Mouse (Mus musculus) neural tube, embryonic 10.5 days (tissue): ENCODE measurements at regions not wholly inside any gene's neighbourhood (a gene's known extent, or its start where the extent isn't known, plus 50 kb on each side); places are given as distances from the start of the nearest gene placed in this dataset.

Experiments used
- DNase-seq: peaks from one replicate; pipeline ENCODE4 v3.0.0-alpha.2; 2017; ENCODE audit warnings: low spot score; ENCODE audit errors: extremely low spot score

DNA sequence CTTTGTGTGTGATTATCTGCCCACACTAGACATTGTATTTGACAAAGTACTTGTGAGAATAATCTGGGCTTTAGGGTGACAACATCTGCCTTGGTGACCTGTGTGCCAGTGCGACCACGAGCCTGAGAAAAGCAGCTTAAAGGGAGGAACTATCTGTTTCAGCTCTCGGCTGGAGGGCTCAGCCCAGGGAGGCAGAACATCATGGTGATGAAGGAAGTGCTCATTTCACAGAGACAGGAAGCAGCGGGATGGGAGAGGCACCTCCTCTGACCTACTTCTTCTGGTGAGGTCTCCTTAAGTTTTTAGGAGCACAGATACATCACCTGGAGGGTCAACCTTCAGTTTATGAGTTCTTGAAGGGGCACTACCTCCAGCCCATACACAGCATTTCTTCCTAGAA, 89.8 kb downstream of the Kif26a start:
- DNase-seq: no peak

DNA sequence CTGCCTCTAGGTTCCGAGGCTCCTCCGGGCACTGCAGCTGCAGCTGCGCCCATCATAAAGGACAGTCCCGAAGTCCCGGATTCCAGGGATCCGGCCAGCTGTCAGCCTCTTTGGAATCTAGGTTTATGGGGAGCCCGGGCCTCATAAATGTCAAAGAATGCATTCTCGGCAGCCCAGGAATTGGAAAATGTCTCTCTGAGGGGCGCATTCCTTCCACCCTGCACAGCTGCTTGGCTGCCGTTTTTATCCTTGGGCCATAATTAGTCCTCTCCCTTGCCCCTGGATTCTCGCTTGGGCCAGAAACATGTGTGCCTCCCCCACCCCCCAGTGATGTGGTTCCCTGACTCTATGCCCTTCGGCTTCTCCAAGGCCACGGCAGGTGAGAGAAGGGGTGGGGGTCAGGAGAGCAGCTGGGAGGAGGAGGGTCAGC, 91.1 kb downstream of the Kif26a start:
- no peak for DNase-seq

DNA sequence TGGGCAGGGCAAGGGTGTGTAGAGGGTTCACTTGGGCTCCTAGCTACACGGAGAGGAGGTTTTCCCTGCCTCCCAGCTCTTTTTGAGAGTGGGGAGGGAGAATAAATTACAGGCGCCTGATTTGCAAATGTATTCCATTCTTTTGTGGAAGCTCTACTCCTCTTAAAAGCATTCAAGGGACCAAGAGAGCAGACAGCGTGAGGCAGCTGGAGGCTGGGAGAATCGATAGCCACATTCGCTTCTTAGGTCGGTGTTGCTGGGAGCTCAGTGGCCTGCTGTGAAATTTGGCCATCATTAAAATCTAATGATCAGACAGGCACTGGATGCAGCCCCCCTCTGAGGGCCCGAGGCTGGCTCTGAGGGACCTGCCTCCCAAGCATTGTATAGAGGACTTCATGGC, 92.8 kb downstream of the Kif26a start:
- no peak for DNase-seq

DNA sequence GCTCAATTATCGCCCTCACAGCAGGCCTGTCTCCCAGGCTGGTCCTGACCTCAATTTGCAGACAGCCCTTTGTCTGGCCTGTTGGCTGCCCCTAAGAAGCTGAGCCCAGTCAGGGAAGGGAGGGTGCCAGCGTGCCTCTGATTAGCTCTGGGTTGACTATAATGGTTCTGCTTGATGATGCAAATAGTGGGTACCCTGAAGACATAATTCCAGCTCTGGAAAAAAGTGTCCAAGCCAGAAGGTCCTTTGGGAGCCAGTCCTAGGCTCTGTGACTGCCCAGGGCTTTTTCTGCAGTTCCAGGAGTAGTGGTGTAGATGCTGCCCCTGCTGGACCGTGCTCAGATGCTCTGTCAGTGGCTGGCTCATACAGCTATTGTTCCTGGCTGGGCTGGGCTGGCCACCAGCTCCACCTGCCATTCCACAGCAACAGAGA, 95.7 kb downstream of the Kif26a start:
- peak; percentile 43 for DNase-seq

DNA sequence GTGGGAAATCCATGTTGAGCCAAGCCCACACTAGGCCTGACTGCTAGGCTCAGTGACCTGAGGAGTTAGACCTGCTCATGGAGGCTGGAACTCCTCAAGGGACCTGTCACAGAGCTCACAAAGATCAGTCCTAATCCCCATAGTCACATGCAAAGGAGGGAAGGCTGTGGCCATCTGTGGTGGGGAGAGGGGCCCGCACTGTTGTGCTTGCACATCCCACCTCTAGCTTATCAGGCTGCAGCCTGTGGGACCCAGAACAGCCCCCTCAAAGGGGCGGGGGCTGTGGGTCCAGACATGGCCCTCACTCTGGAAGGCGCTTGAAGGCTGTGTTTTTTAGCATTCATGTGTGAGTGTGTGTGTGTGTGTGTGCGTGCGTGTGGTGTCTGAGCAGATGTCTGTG, 97.2 kb downstream of the Kif26a start:
- DNase-seq: no peak

DNA sequence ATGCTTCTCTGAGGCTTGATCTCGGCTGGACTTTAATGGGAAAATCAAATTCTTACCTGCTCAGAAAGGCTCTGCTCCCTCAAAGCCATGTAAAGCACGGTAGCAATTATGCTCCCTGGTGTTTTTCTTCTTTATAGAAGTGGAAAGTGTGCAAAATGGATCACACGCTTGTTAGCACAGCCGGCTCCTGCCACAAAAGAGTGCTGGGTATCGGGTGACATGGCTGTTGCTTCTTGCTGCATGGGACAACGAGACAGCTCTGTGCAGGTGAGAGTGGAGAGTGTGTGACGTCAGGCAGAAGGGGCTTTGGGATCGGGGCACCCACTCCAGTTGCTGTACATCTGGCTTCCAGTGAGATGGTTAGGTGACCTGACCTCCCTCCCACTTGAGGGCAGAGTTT, 104.9 kb downstream of the Kif26a start:
- DNase-seq: no peak

DNA sequence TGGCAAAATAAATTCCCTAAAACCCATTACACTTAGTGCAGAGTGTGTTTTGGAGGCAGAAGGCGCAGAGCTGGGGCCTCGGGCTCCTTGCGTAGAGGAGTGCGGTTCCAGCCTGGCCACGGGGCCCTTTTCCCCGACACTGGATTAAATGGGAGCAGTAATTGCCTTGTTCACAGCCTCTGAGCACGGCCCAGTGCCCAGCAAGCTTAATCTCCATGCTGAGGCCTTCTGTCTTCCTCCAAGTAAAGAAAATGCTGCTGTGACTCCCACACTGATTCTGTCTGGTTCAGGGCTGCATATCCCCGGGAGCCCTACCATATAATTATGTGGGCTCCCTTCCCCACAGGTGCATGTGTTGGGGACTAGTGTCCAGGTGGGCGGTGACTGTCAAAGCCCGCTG, 107.5 kb downstream of the Kif26a start:
- no peak for DNase-seq

DNA sequence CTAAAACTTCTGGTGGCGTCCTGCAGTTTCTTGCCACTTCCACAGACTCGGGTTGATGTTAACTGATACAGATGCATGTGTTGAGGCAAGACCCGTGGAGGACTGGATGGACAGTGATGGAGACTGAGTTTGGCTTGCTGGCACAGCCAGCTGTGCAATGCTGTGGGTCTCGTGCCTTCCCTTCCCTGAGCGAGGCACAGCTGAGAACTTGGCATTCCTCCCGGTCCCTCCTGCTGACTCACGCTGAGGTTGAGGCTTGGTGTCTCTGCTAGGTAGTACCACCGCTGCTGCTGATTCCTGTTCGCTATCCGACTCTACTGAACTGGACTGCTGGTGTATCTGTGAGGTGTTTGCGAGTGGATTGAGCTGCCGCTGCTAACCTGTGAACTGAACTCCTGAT, 109.2 kb downstream of the Kif26a start:
- no peak for DNase-seq

DNA sequence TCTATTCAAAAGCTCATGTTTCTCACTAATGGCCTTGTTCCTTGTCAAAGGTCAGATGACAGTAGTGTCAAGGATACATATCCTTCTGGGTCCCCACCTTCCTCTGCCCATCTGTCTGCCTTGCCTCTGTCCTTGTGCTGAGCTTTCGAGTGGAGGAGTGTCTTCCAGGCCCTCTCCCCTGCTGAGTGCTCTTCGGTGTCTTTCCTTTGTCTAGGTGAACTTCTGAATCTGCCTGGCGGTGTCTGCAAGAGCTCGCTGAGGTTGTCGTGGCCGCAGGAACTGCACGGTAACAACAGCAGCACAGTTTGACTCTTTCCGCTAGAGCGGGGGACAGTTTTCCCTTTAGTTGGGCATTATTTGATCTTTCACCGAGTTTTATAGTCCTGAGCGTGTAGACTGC, 111.7 kb downstream of the Kif26a start:
- no peak for DNase-seq

DNA sequence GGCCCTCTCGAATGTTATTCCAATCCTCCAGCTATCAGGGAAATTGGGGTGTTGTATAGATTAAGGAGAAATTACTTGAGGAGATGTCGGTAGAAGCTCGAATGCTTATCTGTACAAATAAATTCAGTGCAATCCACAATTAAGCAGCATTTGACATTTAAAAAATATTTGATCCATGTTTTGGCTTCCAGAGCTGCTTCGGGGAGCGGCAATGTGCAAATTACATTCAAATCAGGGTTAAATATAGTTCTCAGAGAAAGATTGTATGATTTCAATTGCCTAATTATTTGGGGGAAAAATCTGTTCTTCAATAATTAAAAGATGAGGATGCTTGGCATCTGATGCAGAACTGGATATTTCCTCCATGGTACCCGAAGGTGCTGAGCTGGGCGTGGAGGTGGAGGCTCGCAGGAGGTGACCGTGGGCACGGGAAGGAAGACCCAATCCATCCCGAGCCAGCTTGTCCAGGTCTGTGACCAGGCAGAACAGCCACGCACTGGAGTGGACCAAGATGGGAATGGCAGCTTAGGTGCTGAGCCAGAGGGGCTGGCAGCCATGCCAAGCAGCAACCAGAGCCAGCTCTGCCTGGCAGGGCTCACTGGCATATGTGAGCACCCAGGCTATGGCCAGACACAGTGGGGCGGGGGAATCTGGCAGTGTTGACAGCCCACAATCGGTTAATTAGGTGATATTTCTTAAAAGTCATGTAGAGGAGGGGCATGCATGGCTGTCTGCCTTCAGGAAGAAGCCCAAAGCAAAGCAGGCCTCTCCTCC, 117.5 kb downstream of the Kif26a start:
- DNase-seq: no peak

DNA sequence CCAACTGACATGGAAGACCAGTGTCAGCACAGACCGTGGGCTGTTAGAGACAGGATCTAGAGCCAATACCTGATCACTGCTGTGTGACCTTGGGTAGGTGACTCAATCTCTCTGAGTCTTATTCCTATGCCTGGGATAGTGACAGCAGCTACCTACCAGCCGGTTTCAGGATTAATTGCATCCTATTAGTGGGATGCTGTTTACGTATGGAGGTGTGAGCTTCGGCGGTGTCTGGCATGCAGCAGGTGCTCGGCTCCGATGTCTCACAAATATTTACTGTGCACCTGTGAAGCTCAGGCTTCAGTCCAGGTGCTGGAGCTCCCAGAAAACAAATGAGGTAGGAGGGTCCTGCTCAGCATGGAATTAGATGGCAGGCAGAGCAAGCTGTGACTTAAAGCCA, 118.2 kb downstream of the Kif26a start:
- no peak for DNase-seq

DNA sequence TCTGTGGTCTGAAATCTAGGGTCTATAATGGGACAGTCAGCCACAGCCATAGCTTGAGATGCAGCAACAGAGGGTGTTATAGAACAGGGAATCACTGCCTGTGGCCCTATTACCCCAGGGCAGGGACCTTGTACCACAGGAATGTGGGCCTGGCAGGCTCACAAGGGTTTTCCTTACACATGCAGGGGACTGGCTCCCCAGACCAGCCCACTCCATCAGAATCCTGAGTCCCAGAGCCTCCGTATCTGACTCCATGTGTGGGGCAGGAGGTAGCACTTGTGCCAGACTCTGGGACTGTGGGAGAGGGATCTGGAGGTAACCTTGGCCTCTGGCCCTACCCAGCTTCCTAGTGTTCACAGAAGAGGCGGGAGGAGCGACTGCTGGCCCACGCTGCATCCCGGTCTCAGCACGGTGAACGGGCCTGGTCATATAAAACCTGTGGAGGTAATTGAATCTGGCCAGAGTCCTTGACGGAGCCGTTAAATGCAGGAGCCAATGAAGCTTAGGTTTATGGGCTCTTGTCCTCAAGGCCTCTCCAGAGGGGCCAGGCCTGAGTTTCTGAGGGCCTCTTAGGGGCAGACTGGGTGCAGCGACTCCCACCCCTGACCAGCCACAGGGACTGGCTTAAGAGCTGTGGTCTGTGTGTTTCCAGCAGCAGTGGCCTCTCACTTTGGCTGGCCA, 119.4 kb downstream of the Kif26a start:
- DNase-seq: no peak

DNA sequence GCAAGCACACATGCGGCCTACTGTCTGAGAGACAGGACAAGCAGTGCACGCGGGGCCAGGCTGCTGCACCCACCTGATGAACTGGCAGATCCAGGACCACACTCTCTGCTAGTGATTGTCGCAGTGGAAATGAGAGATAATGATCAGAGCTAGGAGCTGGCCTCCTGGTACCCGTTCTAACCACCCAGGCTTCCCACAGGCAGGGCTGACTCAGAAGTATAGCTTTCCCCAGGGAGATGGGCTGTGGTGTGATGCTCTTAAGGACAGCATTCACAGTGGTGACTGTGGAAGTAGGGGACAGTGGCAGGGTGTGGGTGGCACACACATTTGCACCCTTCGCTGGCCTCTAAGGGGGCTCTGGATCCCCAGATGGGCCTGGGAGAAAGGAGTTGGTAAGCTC, 128.0 kb downstream of the Kif26a start:
- no peak for DNase-seq

DNA sequence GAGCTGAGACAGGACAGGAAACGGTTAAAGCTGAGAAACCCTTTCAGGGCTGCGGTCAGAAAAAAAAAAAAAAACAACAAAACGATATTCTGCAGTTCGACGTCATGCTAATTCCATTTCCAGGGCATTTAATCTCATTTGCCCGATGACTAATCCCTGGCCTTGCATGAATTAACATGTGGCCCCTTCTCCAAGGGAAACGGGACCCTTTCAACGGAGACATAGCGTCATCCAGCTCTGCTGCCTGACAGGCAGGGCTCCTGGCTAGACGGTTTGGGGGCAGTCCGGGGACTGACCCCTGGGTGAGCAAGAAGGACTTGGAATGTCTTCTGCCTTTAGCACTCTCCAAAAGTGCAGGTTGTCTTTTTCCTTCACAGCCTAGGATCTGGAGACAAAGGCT, 128.7 kb downstream of the Kif26a start:
- DNase-seq: no peak

DNA sequence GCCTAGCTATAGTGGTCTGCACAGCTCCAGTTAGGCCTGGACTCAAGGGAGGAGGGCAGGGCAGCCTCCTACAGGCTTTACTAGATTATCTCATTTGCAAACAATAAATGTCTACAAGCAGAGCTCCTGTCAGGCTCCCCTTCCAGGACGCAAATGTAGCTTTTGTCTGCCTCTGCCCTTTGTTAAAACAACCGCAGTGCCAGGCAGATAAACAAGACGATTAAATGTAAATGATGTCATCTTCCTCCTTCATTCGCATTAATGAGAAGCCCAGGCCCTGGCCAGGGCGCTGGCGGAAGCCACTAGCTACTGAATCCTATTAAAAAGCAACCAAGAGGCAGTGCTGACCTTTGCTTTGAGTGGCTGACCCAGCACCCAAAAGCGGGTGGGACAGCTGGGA, 130.6 kb downstream of the Kif26a start:
- DNase-seq: no peak

DNA sequence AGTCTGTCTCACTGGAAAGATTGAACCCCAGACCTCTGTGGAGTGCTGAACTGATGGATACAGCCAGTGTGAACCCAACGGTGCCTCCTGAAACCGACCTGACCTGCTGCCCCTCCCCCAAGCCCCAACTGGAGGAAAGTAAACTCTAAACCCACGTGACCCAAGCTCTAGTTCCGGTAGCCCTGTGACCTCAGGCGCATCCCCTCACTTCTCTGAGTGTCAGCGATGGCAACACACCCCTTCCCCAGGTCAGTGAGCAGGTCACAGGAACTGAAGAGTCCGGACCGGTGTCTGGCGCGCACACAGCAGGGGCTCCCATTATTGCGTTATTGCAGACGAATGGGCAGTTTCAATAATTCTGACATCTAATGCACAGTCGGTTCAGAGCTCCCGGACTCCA, 131.5 kb downstream of the Kif26a start:
- peak; percentile 44 for DNase-seq

DNA sequence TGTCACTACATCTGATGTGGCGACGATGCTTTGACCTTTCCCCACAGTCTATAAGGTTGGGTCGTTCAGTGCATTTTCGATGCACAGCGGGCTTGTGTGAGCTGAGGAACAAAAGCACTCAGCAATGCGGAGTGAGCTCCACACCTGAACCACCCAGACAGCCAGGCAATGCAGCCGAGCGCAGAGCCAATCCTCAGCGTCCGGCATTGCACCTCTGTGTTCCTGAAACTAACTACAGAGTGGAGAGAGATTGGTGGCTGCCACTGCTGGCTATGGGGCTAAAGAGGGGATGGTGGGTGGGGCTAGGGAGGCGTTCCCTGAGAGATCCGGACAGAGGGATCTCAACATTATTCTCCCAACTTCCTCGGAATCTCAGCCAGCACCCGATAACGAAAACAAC, 139.1 kb downstream of the Kif26a start:
- no peak for DNase-seq

DNA sequence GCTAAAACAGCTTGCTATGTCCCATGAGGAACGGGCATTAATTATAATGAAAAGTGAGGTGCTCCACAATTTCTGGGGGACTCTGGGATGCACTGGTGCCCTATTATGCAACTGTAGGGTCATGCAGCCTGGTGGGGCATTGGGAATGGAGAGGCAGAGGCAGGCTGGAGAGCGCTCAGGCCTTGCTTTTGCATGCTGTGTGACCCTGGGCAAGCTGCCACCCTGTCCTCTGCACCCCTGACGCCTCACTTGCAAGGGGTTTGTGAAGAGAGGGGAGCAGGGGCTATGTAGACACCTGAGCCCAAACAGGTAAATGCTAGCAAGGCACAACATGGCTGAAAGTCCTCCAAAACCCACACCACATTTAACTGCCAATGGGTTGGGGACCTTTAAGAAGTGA, 142.8 kb downstream of the Kif26a start:
- DNase-seq: no peak

DNA sequence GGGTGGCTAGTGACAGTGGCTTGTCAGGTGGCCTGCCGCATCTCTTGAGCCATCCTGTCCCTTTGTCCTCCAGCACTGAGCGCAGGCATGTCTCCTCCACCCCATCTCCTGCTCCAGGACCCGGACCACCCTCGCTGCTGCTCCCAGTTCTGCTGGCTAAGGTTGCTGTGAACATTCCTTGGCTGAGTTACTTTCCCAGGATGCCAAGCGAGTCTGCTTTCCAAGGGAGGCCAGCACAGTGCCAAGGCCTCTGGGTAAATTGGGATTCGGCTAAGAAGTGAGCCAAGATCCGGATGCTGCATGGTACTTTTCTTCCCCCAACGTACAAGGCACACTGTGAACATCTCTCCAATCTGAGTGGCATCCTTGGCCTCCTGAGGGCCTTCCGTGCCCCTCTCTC, 144.3 kb downstream of the Kif26a start:
- DNase-seq: no peak

DNA sequence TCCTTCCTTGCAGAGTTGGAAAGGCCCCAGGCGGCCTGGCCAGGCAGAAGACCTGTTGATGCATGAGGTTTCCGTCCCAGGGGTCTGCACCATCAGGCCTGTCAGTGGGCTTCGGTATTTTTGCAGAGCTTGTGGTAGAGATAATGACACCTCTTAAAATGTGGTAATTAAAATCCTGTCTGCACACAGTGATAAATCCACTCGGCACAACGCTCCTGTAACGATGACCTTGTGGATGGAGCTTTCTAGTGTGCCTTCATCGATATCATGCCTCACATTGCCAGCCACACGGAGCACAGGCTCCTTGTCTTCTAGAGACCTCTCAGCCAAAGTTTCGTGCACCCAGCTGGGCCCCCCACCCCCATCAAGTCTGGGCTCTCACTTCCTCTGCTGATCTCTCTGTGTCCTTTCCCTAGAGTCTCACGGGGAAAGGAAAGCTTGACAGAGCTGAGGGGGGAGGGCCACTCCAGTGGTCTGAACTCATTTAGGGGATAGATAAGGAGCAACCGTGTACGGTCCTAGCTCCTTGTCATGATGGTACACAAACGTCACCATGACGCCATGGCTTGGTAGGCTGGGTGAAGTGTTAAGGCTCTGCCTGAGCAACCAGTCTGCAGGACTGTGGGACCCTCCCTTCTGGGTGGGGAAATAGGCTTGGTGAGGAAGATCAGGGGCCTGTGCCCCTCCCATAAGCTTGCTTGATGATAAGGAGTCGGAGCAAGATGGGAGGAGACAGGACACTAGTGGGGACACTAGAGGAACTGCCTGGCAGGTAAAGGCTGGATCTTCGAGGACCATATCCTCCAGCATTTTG, 145.9 kb downstream of the Kif26a start:
- DNase-seq: no peak

DNA sequence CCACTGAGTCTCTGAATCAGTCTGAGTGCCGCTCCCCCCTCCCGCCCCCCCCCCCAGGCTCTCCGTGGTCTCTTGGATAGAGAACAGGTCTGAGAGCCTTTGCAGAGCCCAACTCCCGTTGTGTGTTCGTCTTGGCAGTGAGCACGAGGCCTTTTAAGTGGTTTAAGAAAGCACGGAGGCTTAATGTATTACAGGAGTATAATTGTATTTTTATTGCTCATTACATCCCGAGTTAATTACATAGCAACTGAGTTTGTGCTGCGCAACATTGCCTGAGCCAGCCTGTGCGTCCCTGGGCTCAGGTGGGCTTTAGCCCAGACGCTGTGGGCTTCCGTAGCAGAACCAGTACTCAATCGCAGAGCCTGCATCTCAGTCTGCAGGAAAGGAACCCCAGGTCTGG, 147.1 kb downstream of the Kif26a start:
- DNase-seq: no peak

DNA sequence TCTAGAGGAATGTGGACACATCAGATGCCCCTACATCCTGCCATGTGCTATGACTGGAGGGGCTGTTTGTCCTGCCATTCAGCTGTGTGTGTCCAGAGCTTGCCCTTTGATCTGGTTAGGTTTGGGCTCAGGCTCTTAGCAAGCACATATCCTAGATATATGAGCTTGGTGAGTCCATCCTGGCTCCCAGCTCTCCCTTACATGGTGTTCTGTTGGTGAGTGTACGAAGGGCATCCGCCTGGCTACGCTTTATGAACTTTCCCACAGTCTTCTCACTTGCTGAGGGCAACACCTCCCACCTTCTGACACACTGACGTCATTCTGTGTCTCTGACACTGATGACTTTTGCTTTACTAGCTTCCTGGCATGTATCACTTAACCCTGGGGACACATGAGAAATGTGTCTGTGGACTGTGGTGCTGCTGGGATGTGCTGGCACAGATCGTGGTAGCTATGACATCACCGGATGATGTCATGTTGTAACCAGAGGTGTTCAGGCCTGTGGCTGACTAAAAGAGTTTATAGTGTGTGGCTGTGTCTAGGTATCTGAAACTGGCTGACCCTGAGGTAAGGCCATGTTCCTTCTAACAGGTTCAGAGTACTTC, 149.4 kb downstream of the Kif26a start:
- no peak for DNase-seq
